Mouse (Mus musculus): ENCODE measurements at regions not wholly inside any gene's neighbourhood (a gene's known extent, or its start where the extent isn't known, plus 50 kb on each side); places are given as distances from the start of the nearest gene placed in this dataset.

DNA sequence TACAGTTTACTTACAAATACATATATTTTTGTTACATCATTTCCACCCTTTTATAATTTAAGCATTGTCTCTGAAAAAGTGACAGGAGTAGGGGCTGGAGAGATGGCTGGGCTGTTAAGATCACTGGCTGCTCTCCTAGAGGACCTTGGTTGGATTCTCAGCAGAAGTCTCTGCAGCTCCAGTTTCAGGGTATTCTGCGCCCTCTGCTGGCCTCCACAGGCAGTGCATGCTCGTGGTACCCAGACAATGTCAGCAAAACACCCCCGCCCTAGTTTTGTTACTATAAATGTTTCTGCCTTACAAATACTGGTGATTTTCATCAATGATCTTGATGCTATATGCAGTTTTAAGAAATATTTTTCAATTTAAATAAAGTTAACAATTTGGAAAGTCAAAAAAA, 190.7 kb upstream of the Tas2r134 start:
- DNase-seq (ENCODE audit: low read depth, low spot score) = peak; percentile 37
- peak; percentile 54 for TF ChIP-seq SMC3 (IDR thresholded peaks at IDR 0.05; ENCODE audit: low read depth, low read length)
- no peak for TF ChIP-seq MAFK (IDR thresholded peaks at IDR 0.05; ENCODE audit: borderline replicate concordance, low read depth, low read length)
- TF ChIP-seq CTCF (IDR thresholded peaks at IDR 0.05 in 2 of 3, conservative IDR thresholded peaks at IDR 0.05 in 1 of 3; ENCODE audit: control insufficient read depth in 1 of 3, insufficient read depth in 1 of 3, low read depth in 2 of 3, low read length in 3 of 3, poor library complexity in 1 of 3, severe bottlenecking in 1 of 3) = peak; percentile 18 to 72 (median 44); a peak in 5 of 6 replicates
- peak; percentile 37 for TF ChIP-seq RAD21 (IDR thresholded peaks at IDR 0.05; ENCODE audit: low read depth, low read length)
- no peak for TF ChIP-seq TBP (IDR thresholded peaks at IDR 0.05; ENCODE audit: low read depth, low read length)
- TF ChIP-seq KAT2A (conservative IDR thresholded peaks at IDR 0.05; ENCODE audit: low read depth, low read length) = no peak
- H3K79me2 ChIP-seq (ENCODE audit: control insufficient read depth, insufficient read depth, low read length, poor library complexity) = no peaks in the 10 kb centered on the region
- no peaks in the 10 kb centered on the region for H3K9me3 ChIP-seq (replicated peaks; ENCODE audit: insufficient read depth, low read length)
- no peaks in the 10 kb centered on the region for H3K4me1 ChIP-seq (ENCODE audit: control insufficient read depth in 1 of 2, insufficient read depth in 2 of 2, low read length in 2 of 2)
- H3K27ac ChIP-seq (ENCODE audit: control insufficient read depth, low read depth, low read length) = no peak overlapping the region
- H3K27me3 ChIP-seq (ENCODE audit: control insufficient read depth in 1 of 2, insufficient read depth in 2 of 2, low read length in 2 of 2) = no peaks in the 10 kb centered on the region; a peak in 1 of 4 replicates
- H3K36me3 ChIP-seq (ENCODE audit: control insufficient read depth in 1 of 2, insufficient read depth in 2 of 2, low read length in 2 of 2) = no peaks in the 10 kb centered on the region
- no peak overlapping the region for H3K4me3 ChIP-seq (ENCODE audit: control insufficient read depth in 1 of 2, insufficient read depth in 1 of 2, low read depth in 2 of 2, low read length in 2 of 2)
- no peak overlapping the region for H3K9ac ChIP-seq (ENCODE audit: control insufficient read depth, low read depth, low read length, poor library complexity, severe bottlenecking)

DNA sequence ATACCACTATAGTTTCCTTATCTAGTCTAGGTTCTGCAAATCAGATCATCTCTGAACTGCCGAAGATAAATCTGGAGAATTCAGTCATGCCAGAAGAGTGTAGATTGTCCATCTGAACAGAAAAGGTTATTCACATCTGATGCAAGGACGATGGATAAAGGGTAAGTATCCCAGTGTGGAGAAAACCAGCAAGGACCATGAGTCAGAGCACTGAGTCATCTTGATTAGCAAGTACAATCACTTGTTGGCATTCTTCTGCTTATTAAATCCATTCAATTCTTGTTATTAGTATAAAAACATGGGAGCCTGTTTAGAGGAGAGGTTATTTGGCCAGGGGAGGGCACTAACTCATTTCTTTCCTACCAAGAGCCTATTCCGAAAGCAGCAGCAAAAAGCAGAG, 195.7 kb upstream of the Tas2r134 start:
- no peaks in the 10 kb centered on the region for H3K4me1 ChIP-seq (ENCODE audit: control insufficient read depth in 1 of 2, insufficient read depth in 2 of 2, low read length in 2 of 2)
- no peaks in the 10 kb centered on the region for H3K79me2 ChIP-seq (ENCODE audit: control insufficient read depth, insufficient read depth, low read length, poor library complexity)
- H3K36me3 ChIP-seq (ENCODE audit: control insufficient read depth in 1 of 2, insufficient read depth in 2 of 2, low read length in 2 of 2) = no peaks in the 10 kb centered on the region
- no peak overlapping the region for H3K27ac ChIP-seq (ENCODE audit: control insufficient read depth, low read depth, low read length)
- no peak overlapping the region for H3K4me3 ChIP-seq (ENCODE audit: control insufficient read depth in 1 of 2, insufficient read depth in 1 of 2, low read depth in 2 of 2, low read length in 2 of 2)
- no peaks in the 10 kb centered on the region for H3K9me3 ChIP-seq (replicated peaks; ENCODE audit: insufficient read depth, low read length)
- H3K27me3 ChIP-seq (ENCODE audit: control insufficient read depth in 1 of 2, insufficient read depth in 2 of 2, low read length in 2 of 2) = no peaks in the 10 kb centered on the region
- DNase-seq (ENCODE audit: low read depth, low spot score) = no peak
- no peak overlapping the region for H3K9ac ChIP-seq (ENCODE audit: control insufficient read depth, low read depth, low read length, poor library complexity, severe bottlenecking)
- no peak for TF ChIP-seq POLR2AphosphoS2 (IDR thresholded peaks at IDR 0.05; ENCODE audit: low read length)
- TF ChIP-seq MAZ (IDR thresholded peaks at IDR 0.05; ENCODE audit: low read depth, low read length) = no peak
- TF ChIP-seq SIN3A (IDR thresholded peaks at IDR 0.05; ENCODE audit: low read length) = no peak
- no peak for TF ChIP-seq ZKSCAN1 (IDR thresholded peaks at IDR 0.05; ENCODE audit: low read depth, low read length)
- TF ChIP-seq ZC3H11A (IDR thresholded peaks at IDR 0.05; ENCODE audit: low read depth, low read length) = no peak
- no peak for TF ChIP-seq MEF2A (IDR thresholded peaks at IDR 0.05; ENCODE audit: extremely low read depth, insufficient replicate concordance, low read depth, low read length, poor library complexity, severe bottlenecking)
- no peak for TF ChIP-seq MYB (IDR thresholded peaks at IDR 0.05; ENCODE audit: low read depth, low read length)
- no peak for TF ChIP-seq MYC (IDR thresholded peaks at IDR 0.05; ENCODE audit: low read depth, low read length)
- TF ChIP-seq RAD21 (IDR thresholded peaks at IDR 0.05; ENCODE audit: low read depth, low read length) = no peak
- TF ChIP-seq CHD1 (IDR thresholded peaks at IDR 0.05; ENCODE audit: low read depth, low read length) = no peak

DNA sequence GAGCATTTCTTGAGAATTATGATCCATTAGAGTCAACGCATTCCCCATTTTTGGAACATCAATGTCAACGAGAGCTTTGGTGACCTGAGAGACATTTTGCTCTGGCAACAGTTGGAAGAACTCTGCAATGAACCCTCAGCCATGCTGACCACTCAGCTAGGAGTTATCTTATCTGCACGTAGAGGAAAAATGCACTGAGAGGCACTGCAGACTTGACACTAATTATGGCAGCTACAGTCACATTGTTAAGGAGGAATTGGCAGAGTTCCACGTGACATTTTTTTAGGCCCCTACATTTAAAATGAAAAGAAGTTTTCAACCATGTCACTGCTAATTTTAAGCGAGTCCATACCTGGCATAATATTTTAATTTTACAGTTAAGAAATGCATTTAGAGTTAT, 197.6 kb upstream of the Tas2r134 start:
- Histone ChIP-seq H3K27ac (ENCODE audit: control insufficient read depth, low read depth, low read length) (no peak overlapping the region), H3K36me3 (ENCODE audit: control insufficient read depth in 1 of 2, insufficient read depth in 2 of 2, low read length in 2 of 2) (no peaks in the 10 kb centered on the region), H3K4me1 (ENCODE audit: control insufficient read depth in 1 of 2, insufficient read depth in 2 of 2, low read length in 2 of 2) (no peaks in the 10 kb centered on the region), H3K4me3 (ENCODE audit: control insufficient read depth in 1 of 2, insufficient read depth in 1 of 2, low read depth in 2 of 2, low read length in 2 of 2) (no peak overlapping the region), H3K27me3 (ENCODE audit: control insufficient read depth in 1 of 2, insufficient read depth in 2 of 2, low read length in 2 of 2) (no peaks in the 10 kb centered on the region), H3K79me2 (ENCODE audit: control insufficient read depth, insufficient read depth, low read length, poor library complexity) (no peaks in the 10 kb centered on the region), H3K9ac (ENCODE audit: control insufficient read depth, low read depth, low read length, poor library complexity, severe bottlenecking) (no peak overlapping the region), H3K9me3 (replicated peaks; ENCODE audit: insufficient read depth, low read length) (no peaks in the 10 kb centered on the region)
- DNase-seq (ENCODE audit: low read depth, low spot score) = no peak
- no peak for TF ChIP-seq NELFE (IDR thresholded peaks at IDR 0.05; ENCODE audit: low read depth, low read length)
- no peak for TF ChIP-seq GATA1 (IDR thresholded peaks at IDR 0.05; ENCODE audit: low read depth, low read length)
- TF ChIP-seq POLR2AphosphoS5 (IDR thresholded peaks at IDR 0.05; ENCODE audit: borderline replicate concordance, low read depth, low read length) = no peak
- no peak for TF ChIP-seq POLR2A (IDR thresholded peaks at IDR 0.05; ENCODE audit: control insufficient read depth in 1 of 2, insufficient read depth in 1 of 2, low read depth in 1 of 2, low read length in 2 of 2, poor library complexity in 1 of 2)
- TF ChIP-seq KAT2A (conservative IDR thresholded peaks at IDR 0.05; ENCODE audit: low read depth, low read length) = no peak
- no peak for TF ChIP-seq TAL1 (IDR thresholded peaks at IDR 0.05; ENCODE audit: low read length)
- TF ChIP-seq MAX (IDR thresholded peaks at IDR 0.05; ENCODE audit: low read length) = no peak
- no peak for TF ChIP-seq MXI1 (IDR thresholded peaks at IDR 0.05; ENCODE audit: low read depth, low read length)
- TF ChIP-seq MAFK (IDR thresholded peaks at IDR 0.05; ENCODE audit: borderline replicate concordance, low read depth, low read length) = no peak
- TF ChIP-seq ZNF384 (IDR thresholded peaks at IDR 0.05; ENCODE audit: low read depth, low read length) = no peak
- TF ChIP-seq E2F4 (IDR thresholded peaks at IDR 0.05; ENCODE audit: borderline replicate concordance, low read depth, low read length) = no peak
- TF ChIP-seq ZMIZ1 (IDR thresholded peaks at IDR 0.05; ENCODE audit: low read depth, low read length) = no peak
- no peak for TF ChIP-seq EP300 (IDR thresholded peaks at IDR 0.05; ENCODE audit: low read depth in 1 of 2, low read length in 2 of 2)
- no peak for TF ChIP-seq GABPA (IDR thresholded peaks at IDR 0.05; ENCODE audit: low read depth, low read length)
- no peak for TF ChIP-seq USF1 (IDR thresholded peaks at IDR 0.05; ENCODE audit: low read depth, low read length)
- no peak for TF ChIP-seq JUND (IDR thresholded peaks at IDR 0.05; ENCODE audit: low read depth, low read length)

Data from MEL (cell line).